Mouse (Mus musculus) neural tube, embryonic 13.5 days (tissue): ENCODE results near the gene Calm5. TPM values are rescaled to one million over a fixed set of nuclear protein-coding genes. Genes with fewer than 3 reads are reported as not detected.
"Not testable (repeated sequence)": the region's sequence is repeated elsewhere in the genome, so short reads cannot be mapped to it uniquely, and the experiment has no call there.

Source experiments
- ATAC-seq: fragments of 200-750 bp; cut with Nextera tagmentation; 2 replicates; pipeline ENCODE4 v1.8.0; 2017; ENCODE audit warnings: low read depth, mild to moderate bottlenecking, moderate TSS enrichment, moderate library complexity
- H3K27ac ChIP-seq: fragments of 300-500 bp; sonication (generic); replicated peaks from 2 replicates; pipeline ENCODE4 v1.5.1; 2015; ENCODE audit warnings: moderate library complexity, mild to moderate bottlenecking, inconsistent platforms
- H3K27me3 ChIP-seq: fragments of 300-500 bp; sonication (generic); 2 replicates; pipeline ENCODE4 v1.6.1; 2015; ENCODE audit warnings: mild to moderate bottlenecking, inconsistent platforms
- H3K36me3 ChIP-seq: fragments of 300-500 bp; sonication (generic); 2 replicates; pipeline ENCODE4 v1.6.1; 2015; ENCODE audit warnings: mild to moderate bottlenecking, inconsistent platforms
- H3K4me1 ChIP-seq: fragments of 300-500 bp; sonication (generic); replicated peaks from 2 replicates; pipeline ENCODE4 v1.6.1; 2015; ENCODE audit warnings: inconsistent platforms
- H3K4me2 ChIP-seq: fragments of 300-500 bp; sonication (generic); 2 replicates; pipeline ENCODE4 v1.6.1; 2015; ENCODE audit warnings: inconsistent platforms, mild to moderate bottlenecking, moderate library complexity
- H3K4me3 ChIP-seq: fragments of 300-500 bp; sonication (generic); 2 replicates; pipeline ENCODE4 v1.5.1; 2015; ENCODE audit warnings: mild to moderate bottlenecking, inconsistent platforms
- H3K9ac ChIP-seq: fragments of 300-500 bp; sonication (generic); 2 replicates; pipeline ENCODE4 v1.6.1; 2015; ENCODE audit warnings: moderate library complexity, mild to moderate bottlenecking, inconsistent platforms
- H3K9me3 ChIP-seq: fragments of 300-500 bp; sonication (generic); 2 replicates; pipeline ENCODE4 v1.6.1; 2016; ENCODE audit warnings: inconsistent platforms
- WGBS: fragments of 180-500 bp; shearing (Covaris S2); methylation state at CpG from one replicate; pipeline ENCODE4 v1.1.7; 2015; 5-methylcytosine and 5-hydroxymethylcytosine counted together
- polyA plus RNA-seq: library from polyadenylated mRNA; unstranded; fragments of >200 nt; fragmentation: Nextera tagmentation; extraction: Ambion mirVana; gene quantifications from 2 replicates; pipeline ENCODE4 v1.2.1, GENCODE M21; 2015

Calm5 gene
- polyA plus RNA-seq, 1 experiment from 2014 or later: not detected

GRCm38 (mm10) chr13:3833644-3834043 is 20.3 kb upstream of the Calm5 start:
- H3K36me3 ChIP-seq, H3K4me2 ChIP-seq, H3K4me1 ChIP-seq, H3K4me3 ChIP-seq, ATAC-seq, H3K27me3 ChIP-seq, H3K27ac ChIP-seq, H3K9ac ChIP-seq, H3K9me3 ChIP-seq: not testable (repeated sequence)

GRCm38 (mm10) chr13:3837312-3837807 is 16.6 kb upstream of the Calm5 start, which contains the start of gene Calm4:
Gene Calm4, plus strand, starts transcription at chr13:3837757.
- not testable (repeated sequence) for H3K9me3 ChIP-seq, H3K36me3 ChIP-seq, H3K4me3 ChIP-seq, H3K4me1 ChIP-seq, H3K27me3 ChIP-seq, H3K27ac ChIP-seq, ATAC-seq, H3K4me2 ChIP-seq, H3K9ac ChIP-seq

GRCm38 (mm10) chr13:3840662-3841061 is 13.3 kb upstream of the Calm5 start:
- not testable (repeated sequence) for H3K36me3 ChIP-seq, H3K9ac ChIP-seq, H3K27ac ChIP-seq, H3K4me1 ChIP-seq, ATAC-seq, H3K4me2 ChIP-seq, H3K4me3 ChIP-seq, H3K27me3 ChIP-seq, H3K9me3 ChIP-seq

GRCm38 (mm10) chr13:3850330-3850729 is 3.6 kb upstream of the Calm5 start:
- 67% methylated on average over 1 of the region's 1 CpGs for WGBS
- H3K4me3 ChIP-seq: no peak overlapping the region
- ATAC-seq: no peak
- no peaks in the 10 kb centered on the region for H3K27me3 ChIP-seq
- H3K36me3 ChIP-seq: no peaks in the 10 kb centered on the region
- no peaks in the 10 kb centered on the region for H3K9me3 ChIP-seq
- H3K27ac ChIP-seq: no peak overlapping the region
- H3K9ac ChIP-seq: no peak overlapping the region
- H3K4me2 ChIP-seq: no peak overlapping the region
- H3K4me1 ChIP-seq: no peaks in the 10 kb centered on the region

GRCm38 (mm10) chr13:3854856-3855255 is 883 bp downstream of the Calm5 start:
- no peaks in the 10 kb centered on the region for H3K36me3 ChIP-seq
- no peaks in the 10 kb centered on the region for H3K9me3 ChIP-seq
- no peak for ATAC-seq
- H3K27me3 ChIP-seq: no peaks in the 10 kb centered on the region
- H3K4me1 ChIP-seq: no peaks in the 10 kb centered on the region
- no peak overlapping the region for H3K27ac ChIP-seq
- H3K4me3 ChIP-seq: no peak overlapping the region
- no peak overlapping the region for H3K4me2 ChIP-seq
- H3K9ac ChIP-seq: no peak overlapping the region
- 89% methylated on average over 2 of the region's 2 CpGs for WGBS

GRCm38 (mm10) chr13:3856252-3856651 is 2.3 kb downstream of the Calm5 start:
- WGBS: 97% methylated on average over 1 of the region's 1 CpGs
- no peak for ATAC-seq
- no peak overlapping the region for H3K4me3 ChIP-seq
- H3K4me1 ChIP-seq: no peaks in the 10 kb centered on the region
- no peaks in the 10 kb centered on the region for H3K9me3 ChIP-seq
- H3K9ac ChIP-seq: no peak overlapping the region
- no peak overlapping the region for H3K27ac ChIP-seq
- no peaks in the 10 kb centered on the region for H3K36me3 ChIP-seq
- H3K4me2 ChIP-seq: no peak overlapping the region
- no peaks in the 10 kb centered on the region for H3K27me3 ChIP-seq

GRCm38 (mm10) chr13:3861251-3861650 is 7.3 kb downstream of the Calm5 start:
- no peak overlapping the region for H3K4me2 ChIP-seq
- 89% methylated on average over 8 of the region's 8 CpGs for WGBS
- H3K27ac ChIP-seq: no peak overlapping the region
- no peaks in the 10 kb centered on the region for H3K27me3 ChIP-seq
- no peak overlapping the region for H3K4me3 ChIP-seq
- H3K9ac ChIP-seq: no peak overlapping the region
- ATAC-seq: no peak
- no peaks in the 10 kb centered on the region for H3K4me1 ChIP-seq
- no peaks in the 10 kb centered on the region for H3K36me3 ChIP-seq
- no peaks in the 10 kb centered on the region for H3K9me3 ChIP-seq

GRCm38 (mm10) chr13:3862325-3862724 is 8.4 kb downstream of the Calm5 start:
- Histone ChIP-seq H3K4me3 (no peak overlapping the region), H3K9me3 (no peaks in the 10 kb centered on the region), H3K36me3 (no peaks in the 10 kb centered on the region), H3K27me3 (no peaks in the 10 kb centered on the region), H3K27ac (no peak overlapping the region), H3K4me2 (no peak overlapping the region), H3K9ac (no peak overlapping the region), H3K4me1 (no peaks in the 10 kb centered on the region)
- no peak for ATAC-seq
- WGBS: 86% methylated on average over 3 of the region's 3 CpGs

GRCm38 (mm10) chr13:3862922-3863580 is 9.1 kb downstream of the Calm5 start:
- no peaks in the 10 kb centered on the region for H3K4me1 ChIP-seq
- H3K4me2 ChIP-seq: no peak overlapping the region
- H3K27ac ChIP-seq: no peak overlapping the region
- H3K9me3 ChIP-seq: no peaks in the 10 kb centered on the region
- no peak overlapping the region for H3K4me3 ChIP-seq
- H3K9ac ChIP-seq: no peak overlapping the region
- no peak for ATAC-seq
- H3K36me3 ChIP-seq: no peaks in the 10 kb centered on the region
- no peaks in the 10 kb centered on the region for H3K27me3 ChIP-seq
- 87% methylated on average over 10 of the region's 10 CpGs for WGBS

GRCm38 (mm10) chr13:3865648-3866354 is 11.8 kb downstream of the Calm5 start:
- ATAC-seq: no peak
- Histone ChIP-seq H3K4me3 (no peak overlapping the region), H3K4me1 (no peaks in the 10 kb centered on the region), H3K9ac (no peak overlapping the region), H3K27me3 (no peaks in the 10 kb centered on the region), H3K27ac (no peak overlapping the region), H3K9me3 (no peaks in the 10 kb centered on the region), H3K4me2 (no peak overlapping the region), H3K36me3 (no peaks in the 10 kb centered on the region)
- 86% methylated on average over 14 of the region's 14 CpGs for WGBS

GRCm38 (mm10) chr13:3866355-3867052 is 12.5 kb downstream of the Calm5 start:
- 84% methylated on average over 8 of the region's 8 CpGs for WGBS
- no peak for ATAC-seq

GRCm38 (mm10) chr13:3867158-3867557 is 13.2 kb downstream of the Calm5 start:
- ATAC-seq: no peak
- Histone ChIP-seq H3K4me2 (no peak overlapping the region), H3K9ac (no peak overlapping the region), H3K36me3 (no peaks in the 10 kb centered on the region), H3K4me1 (no peaks in the 10 kb centered on the region), H3K9me3 (no peaks in the 10 kb centered on the region), H3K27me3 (no peaks in the 10 kb centered on the region), H3K27ac (no peak overlapping the region), H3K4me3 (no peak overlapping the region)
- WGBS: 89% methylated on average over 6 of the region's 6 CpGs

More at GRCm38 (mm10) chr13:3866355-3867052, 12.5 kb downstream of the Calm5 start:
- no peak overlapping the region for H3K4me3 ChIP-seq
- no peaks in the 10 kb centered on the region for H3K36me3 ChIP-seq
- H3K27me3 ChIP-seq: no peaks in the 10 kb centered on the region
- no peak overlapping the region for H3K4me2 ChIP-seq
- no peaks in the 10 kb centered on the region for H3K4me1 ChIP-seq
- no peak overlapping the region for H3K9ac ChIP-seq
- H3K9me3 ChIP-seq: no peaks in the 10 kb centered on the region
- H3K27ac ChIP-seq: no peak overlapping the region
